Mouse (Mus musculus) spleen, adult 2 months (tissue): ENCODE results near the gene Add3. TPM values are rescaled to one million over a fixed set of nuclear protein-coding genes. Genes with fewer than 3 reads are reported as not detected.

ENCODE experiments used
- DNase-seq, 2 experiments: peaks; one replicate each; pipeline versions ENCODE4 v3.0.0 to v3.0.0-alpha.2; 2012 to 2021; ENCODE audit warnings: low spot score in 2 of 2, low read depth in 1 of 2
- H3K27ac ChIP-seq: fragments of 200-500 bp; 2 replicates; pipeline ENCODE4 v1.5.1; 2012; ENCODE audit warnings: low read length, inconsistent platforms; ENCODE audit not compliant: insufficient read depth
- H3K27me3 ChIP-seq: fragments of 200-500 bp; 2 replicates; pipeline ENCODE4 v1.6.1; 2012; ENCODE audit warnings: mild to moderate bottlenecking, moderate library complexity, low read length, inconsistent platforms; ENCODE audit not compliant: control insufficient read depth, insufficient read depth
- H3K36me3 ChIP-seq: fragments of 200-500 bp; 2 replicates; pipeline ENCODE4 v1.6.1; 2012; ENCODE audit warnings: mild to moderate bottlenecking, low read length, inconsistent platforms; ENCODE audit not compliant: control insufficient read depth, insufficient read depth
- H3K4me1 ChIP-seq: fragments of 200-500 bp; 2 replicates; pipeline ENCODE4 v1.6.1; 2011; ENCODE audit warnings: inconsistent platforms; ENCODE audit not compliant: control insufficient read depth, insufficient read depth, insufficient read length
- H3K4me3 ChIP-seq: fragments of 200-500 bp; 2 replicates; pipeline ENCODE4 v1.5.1; 2011; ENCODE audit warnings: mild to moderate bottlenecking, inconsistent platforms; ENCODE audit not compliant: insufficient read depth, insufficient read length; ENCODE audit errors: extremely low read depth
- CTCF ChIP-seq: fragments of 200-500 bp; IDR thresholded peaks from 2 replicates; pipeline ENCODE4 v1.5.1; 2011; ENCODE audit warnings: mild to moderate bottlenecking, inconsistent platforms; ENCODE audit not compliant: insufficient read depth, insufficient read length, insufficient replicate concordance; ENCODE audit errors: extremely low read depth
- POLR2A ChIP-seq: fragments of 200-500 bp; IDR thresholded peaks from 2 replicates; pipeline ENCODE4 v1.6.1; 2011; ENCODE audit warnings: low read depth, low read length, inconsistent platforms
- WGBS: fragments of 180-500 bp; shearing (Covaris S2); methylation state at CpG from one replicate; pipeline ENCODE4 v1.1.7; 2018; 5-methylcytosine and 5-hydroxymethylcytosine counted together
- polyA plus RNA-seq: library from polyadenylated mRNA; depleted of rRNA; stranded (reverse); fragments of >200 nt; gene quantifications from 2 replicates; pipeline ENCODE4 v1.2.3, GENCODE M21; 2012

Gene Add3
- polyA plus RNA-seq, 1 experiment = 40.6 TPM

DNA sequence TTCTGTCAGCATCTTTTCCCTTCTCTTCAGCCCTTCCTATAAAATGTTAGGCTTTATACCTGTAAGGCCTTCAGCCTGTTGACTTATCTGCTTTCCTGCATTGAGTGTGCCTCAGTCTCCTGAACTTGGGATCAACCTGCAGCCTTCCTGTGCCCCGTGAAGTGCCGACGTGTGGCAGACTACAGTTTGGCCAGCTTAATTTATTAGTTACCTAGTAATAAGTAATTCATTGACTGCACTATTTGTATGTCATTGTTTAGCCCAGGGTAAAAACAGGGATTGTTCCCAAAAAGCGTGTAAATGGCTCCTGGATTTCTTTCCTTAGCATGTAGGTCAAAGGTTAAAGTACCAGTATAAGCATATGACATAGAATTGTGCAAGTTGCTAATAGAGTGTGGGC is 46.2 kb downstream of the Add3 start:
- H3K4me1 ChIP-seq = peaks cover 38% of the 10 kb centered on the region
- no peak overlapping the region for H3K4me3 ChIP-seq
- H3K27ac ChIP-seq = peak overlapping the region; percentile 69
- DNase-seq = no peak
- 83% methylated on average over 4 of the region's 4 CpGs for WGBS
- H3K36me3 ChIP-seq = no peaks in the 10 kb centered on the region
- TF ChIP-seq CTCF = no peak
- TF ChIP-seq POLR2A = no peak
- H3K27me3 ChIP-seq = no peaks in the 10 kb centered on the region

DNA sequence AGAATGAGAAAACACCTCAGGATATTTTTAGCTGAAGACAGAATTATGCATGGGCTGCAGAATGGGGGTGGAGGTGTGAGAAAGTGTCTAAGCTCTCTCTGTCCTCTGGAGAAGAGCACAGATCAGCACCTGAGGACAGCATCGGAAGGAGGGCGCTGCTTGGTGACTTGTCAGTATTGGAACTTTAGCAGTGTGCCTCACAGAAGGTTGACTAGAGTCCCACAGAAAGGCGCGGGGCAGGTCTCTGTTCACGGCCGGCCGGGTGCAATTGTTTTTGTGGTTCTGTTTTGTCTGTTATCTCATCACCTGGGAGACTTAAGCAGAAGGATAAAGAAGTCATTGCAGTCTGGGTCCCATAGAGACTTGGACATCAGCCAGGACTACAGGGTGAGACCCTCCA is 47.3 kb downstream of the Add3 start:
- peak in 1 of 2 experiments; percentile 58 for DNase-seq
- no peaks in the 10 kb centered on the region for H3K27me3 ChIP-seq
- TF ChIP-seq POLR2A (no peak; the same call in 1 of the 2 replicates), CTCF (no peak)
- H3K36me3 ChIP-seq = 0 out of 2 replicates have a peak, but pooled peaks cover 2% of the 10 kb centered on the region
- WGBS = 17% methylated on average over 7 of the region's 7 CpGs
- H3K4me3 ChIP-seq = peak overlapping the region; percentile 19; the same call in 1 of the 2 replicates
- peak overlapping the region; percentile 82 for H3K27ac ChIP-seq
- peaks cover 40% of the 10 kb centered on the region for H3K4me1 ChIP-seq

DNA sequence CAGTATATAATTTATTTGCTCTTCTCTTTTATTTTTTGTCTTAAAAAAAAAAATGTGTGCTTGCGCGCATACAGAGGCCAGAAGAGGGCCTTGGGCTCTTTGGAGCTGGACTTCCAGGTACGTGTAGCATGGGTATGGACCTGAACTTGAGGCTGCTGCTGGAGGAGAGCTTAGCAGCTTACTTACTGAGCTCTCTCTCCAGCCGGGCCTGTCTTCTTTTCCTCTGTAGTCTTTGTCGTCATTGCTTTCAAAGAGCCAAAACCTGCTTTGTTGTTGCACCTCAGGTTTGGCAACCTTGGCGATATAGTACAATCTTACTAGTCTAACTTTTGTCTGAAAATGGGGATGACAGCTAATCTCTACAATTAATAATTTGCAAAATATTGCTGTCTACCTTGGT is 47.9 kb downstream of the Add3 start:
- H3K4me1 ChIP-seq = peaks cover 37% of the 10 kb centered on the region
- peak overlapping the region; percentile 84 for H3K27ac ChIP-seq
- 63% methylated on average over 6 of the region's 6 CpGs for WGBS
- H3K27me3 ChIP-seq = no peaks in the 10 kb centered on the region
- 0 out of 2 replicates have a peak, but pooled peaks cover 2% of the 10 kb centered on the region for H3K36me3 ChIP-seq
- no peak for DNase-seq
- H3K4me3 ChIP-seq = 0 out of 2 replicates have a peak overlapping the region, but pooled peaks have one; percentile 9
- no peak for TF ChIP-seq CTCF
- no peak for TF ChIP-seq POLR2A

DNA sequence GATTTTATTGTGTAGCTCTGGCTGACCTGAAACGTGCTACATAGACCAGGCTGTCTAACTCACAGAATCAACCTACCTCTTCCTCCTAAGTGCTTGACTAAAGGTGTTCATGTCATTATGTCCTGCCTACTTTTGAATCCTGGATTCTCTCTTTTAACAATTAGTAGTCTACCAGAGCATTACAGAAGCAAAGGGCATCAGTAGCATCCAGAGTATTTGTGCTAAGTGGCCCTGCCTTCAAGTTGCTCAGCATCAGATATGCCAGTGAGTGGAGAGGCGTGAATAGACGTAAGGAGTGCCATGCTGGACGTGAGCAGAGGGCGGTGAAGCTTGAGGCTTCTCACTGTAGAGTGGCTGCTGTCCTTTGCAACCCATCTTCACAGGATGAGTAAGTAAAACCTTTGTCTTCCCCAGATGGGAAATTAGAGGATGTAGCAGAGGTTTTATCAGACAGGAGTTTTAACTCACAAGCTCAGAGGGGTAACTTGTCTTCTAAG is 48.5 kb downstream of the Add3 start:
- peaks cover 36% of the 10 kb centered on the region for H3K4me1 ChIP-seq
- no peak for DNase-seq
- no peak overlapping the region for H3K4me3 ChIP-seq
- TF ChIP-seq POLR2A (no peak), CTCF (no peak)
- WGBS = 58% methylated on average over 5 of the region's 5 CpGs
- H3K27ac ChIP-seq = peak overlapping the region; percentile 74
- H3K36me3 ChIP-seq = 0 out of 2 replicates have a peak, but pooled peaks cover 2% of the 10 kb centered on the region
- H3K27me3 ChIP-seq = no peaks in the 10 kb centered on the region

DNA sequence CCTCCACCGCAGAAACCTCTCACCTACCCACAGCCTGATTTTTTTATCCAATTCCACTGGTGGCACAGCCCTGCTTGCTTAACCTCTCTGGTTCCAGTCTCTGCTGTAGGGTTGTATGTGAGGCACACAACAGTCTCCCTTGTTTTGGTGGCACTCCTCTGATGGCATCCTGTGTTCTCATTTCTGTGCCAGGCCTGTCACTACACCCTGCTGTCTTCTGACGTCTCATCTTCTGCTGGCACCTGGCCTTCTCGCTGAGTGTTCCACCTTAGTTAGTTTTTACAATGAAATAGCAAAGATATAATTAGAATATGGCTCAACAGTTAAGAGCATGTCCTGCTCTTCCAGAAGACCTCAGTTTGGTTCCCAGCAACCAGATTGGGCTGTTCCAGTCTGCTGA is 49.5 kb downstream of the Add3 start:
- Histone ChIP-seq H3K36me3 (0 out of 2 replicates have a peak, but pooled peaks cover 2% of the 10 kb centered on the region), H3K4me1 (peaks cover 30% of the 10 kb centered on the region), H3K27ac (peak overlapping the region; percentile 74), H3K27me3 (no peaks in the 10 kb centered on the region), H3K4me3 (no peak overlapping the region)
- 69% methylated on average over 3 of the region's 3 CpGs for WGBS
- no peak for TF ChIP-seq CTCF
- no peak for TF ChIP-seq POLR2A
- DNase-seq = no peak

DNA sequence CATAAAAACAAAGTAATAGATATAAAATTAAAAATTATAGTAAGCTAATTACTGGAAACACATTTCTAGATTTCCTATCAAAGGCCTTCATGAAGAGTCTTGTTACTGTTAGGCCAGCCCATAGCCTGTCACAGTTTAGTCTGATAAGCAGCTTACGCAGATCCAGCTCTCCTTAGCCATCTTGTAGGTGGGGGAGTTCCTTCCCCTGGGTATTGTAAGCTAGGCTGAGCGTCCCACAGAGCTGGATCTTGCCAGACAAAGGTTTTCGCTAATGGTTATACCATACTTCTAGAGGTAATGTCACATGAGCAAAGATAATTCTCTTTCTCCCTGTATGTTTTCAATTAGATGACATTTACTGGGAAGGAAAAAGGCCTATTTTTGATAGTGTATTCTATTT is 50.0 kb downstream of the Add3 start:
- no peak for TF ChIP-seq CTCF
- TF ChIP-seq POLR2A = no peak
- 81% methylated on average over 3 of the region's 3 CpGs for WGBS
- Histone ChIP-seq H3K27ac (no peak overlapping the region), H3K27me3 (no peaks in the 10 kb centered on the region), H3K4me3 (no peak overlapping the region), H3K4me1 (peaks cover 28% of the 10 kb centered on the region), H3K36me3 (0 out of 2 replicates have a peak, but pooled peaks cover 2% of the 10 kb centered on the region)
- DNase-seq = no peak

DNA sequence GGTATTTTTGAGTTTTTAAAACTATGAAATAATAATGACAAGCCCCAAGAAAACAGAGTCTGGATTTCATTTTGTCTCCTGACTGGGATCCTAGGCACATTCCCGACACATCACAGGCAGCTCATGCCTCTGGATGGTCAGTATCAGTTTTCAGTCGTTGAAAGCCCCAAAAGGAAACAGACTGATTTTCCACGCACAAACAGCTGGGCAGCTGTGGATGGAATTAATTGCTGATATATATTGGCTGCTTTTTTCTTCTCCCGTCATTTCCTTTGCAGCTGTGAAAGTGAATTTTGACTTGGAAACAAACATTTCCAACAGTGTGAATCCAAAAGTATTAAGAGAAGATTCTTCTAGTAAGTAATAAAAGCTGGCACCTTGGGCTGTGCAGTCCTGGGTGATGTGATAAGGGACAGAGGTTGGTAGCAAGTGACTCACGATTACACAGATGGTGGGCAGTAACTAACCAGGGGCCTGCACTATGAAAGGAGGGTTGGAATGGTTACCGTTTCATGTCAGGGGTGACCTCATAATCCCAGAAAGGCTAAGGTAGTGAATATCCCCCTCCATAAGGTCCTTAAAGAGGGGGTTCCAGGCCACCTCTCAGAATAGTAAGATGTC is 51.7 kb downstream of the Add3 start:
- H3K4me1 ChIP-seq = peaks cover 27% of the 10 kb centered on the region
- WGBS = 70% methylated on average over 6 of the region's 6 CpGs
- 0 out of 2 replicates have a peak, but pooled peaks cover 4% of the 10 kb centered on the region for H3K36me3 ChIP-seq
- no peaks in the 10 kb centered on the region for H3K27me3 ChIP-seq
- no peak for DNase-seq
- H3K27ac ChIP-seq = no peak overlapping the region
- TF ChIP-seq CTCF (no peak), POLR2A (no peak)
- no peak overlapping the region for H3K4me3 ChIP-seq
